In the genomic region with DNA sequence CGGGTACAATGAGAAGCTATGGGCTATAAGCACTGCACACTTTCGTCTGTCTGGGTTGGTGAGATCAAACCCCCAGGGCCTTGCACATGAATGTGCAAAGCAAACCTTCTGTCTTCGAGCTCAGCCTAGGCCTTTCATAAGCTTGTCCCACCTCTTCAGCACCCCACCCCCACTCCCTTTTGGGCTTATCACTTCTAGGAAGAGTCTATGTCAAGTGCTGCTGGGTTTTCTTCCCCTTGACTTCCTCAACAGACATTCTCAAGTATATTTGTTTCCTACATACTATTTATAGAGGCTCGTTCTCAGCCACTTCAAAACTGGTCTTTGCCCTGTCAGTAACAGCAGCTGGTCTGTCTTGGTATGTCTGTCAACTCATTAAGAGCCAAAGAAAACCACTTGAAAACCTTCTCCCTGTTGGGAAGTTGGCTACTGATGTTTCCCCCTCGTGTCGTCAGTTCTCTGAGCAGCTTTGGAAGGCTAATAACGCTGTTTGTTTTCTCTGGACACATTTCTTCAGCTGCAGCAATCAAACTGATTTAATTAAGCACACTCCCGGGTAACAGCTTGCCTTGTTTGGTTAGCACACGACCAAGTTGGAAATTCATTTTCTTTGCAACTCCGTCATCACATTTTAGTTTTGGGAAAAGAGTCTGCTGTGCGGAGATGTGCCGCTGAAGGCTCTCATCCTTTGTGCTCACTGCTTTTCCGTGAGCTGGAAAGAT, we compare ENCODE assay signal across 15 mouse cellular contexts. TPM values are rescaled to one million over a fixed set of nuclear protein-coding genes. Genes with fewer than 3 reads are reported as not detected.
DNase-seq lines count a peak whose midpoint lies in the region; ATAC-seq and TF ChIP-seq lines count a peak whose summit lies in the region.
"Had no signal": no experiment of that assay in that cellular context is flagged by ENCODE, and none has a peak within 500 bp of the region (broad histone marks: within the 10 kb centered on the region; RNA-seq: fewer than 3 reads in every experiment).

No protein-coding gene starts in this region.

- no peak for TF ChIP-seq EP300 in MEL (IDR thresholded peaks at IDR 0.05; ENCODE audit: low read depth in 1 of 2, low read length in 2 of 2)
- TF ChIP-seq EP300 in lung, postnatal 0 days (IDR thresholded peaks at IDR 0.05) = peak; percentile 13; the same call in 1 of the 2 replicates

- TF ChIP-seq POLR2A in MEL (IDR thresholded peaks at IDR 0.05; ENCODE audit: control insufficient read depth in 1 of 2, insufficient read depth in 1 of 2, low read depth in 1 of 2, low read length in 2 of 2, poor library complexity in 1 of 2) = no peak

- peak; percentile 27; the same call in 1 of the 2 replicates for ATAC-seq in frontal cortex, adult (ENCODE audit: low TSS enrichment)
- peak; percentile 80 for ATAC-seq in lung, postnatal 0 days
- no peak for ATAC-seq in hindbrain, embryonic 12.5 days (ENCODE audit: low FRiP score)
- ATAC-seq: intestine, postnatal 0 days; liver, postnatal 0 days had no signal

- no peaks in the 10 kb centered on the region for H3K79me2 ChIP-seq in MEL (ENCODE audit: control insufficient read depth, insufficient read depth, low read length, poor library complexity)

- H3K4me1 ChIP-seq in MEL (ENCODE audit: control insufficient read depth in 1 of 2, insufficient read depth in 2 of 2, low read length in 2 of 2) = peaks cover 0 to 9% of the 10 kb centered on the region in 2 experiments; a peak in 2 of 4 replicates
- no peaks in the 10 kb centered on the region for H3K4me1 ChIP-seq in lung, postnatal 0 days (ENCODE audit: insufficient read depth, low read depth, low read length)
- no peaks in the 10 kb centered on the region for H3K4me1 ChIP-seq in hindbrain, embryonic 12.5 days

- peaks cover 0 to 5% of the 10 kb centered on the region in 2 experiments; a peak in 2 of 4 replicates for H3K36me3 ChIP-seq in MEL (ENCODE audit: control insufficient read depth in 1 of 2, insufficient read depth in 2 of 2, low read length in 2 of 2)
- H3K36me3 ChIP-seq in lung, postnatal 0 days (ENCODE audit: insufficient read depth, low read length) = no peaks in the 10 kb centered on the region
- no peaks in the 10 kb centered on the region for H3K36me3 ChIP-seq in hindbrain, embryonic 12.5 days

- no peak for TF ChIP-seq RAD21 in MEL (IDR thresholded peaks at IDR 0.05; ENCODE audit: low read depth, low read length)

- no peak for DNase-seq in frontal cortex, postnatal 14 days (ENCODE audit: low spot score in 2 of 2)
- DNase-seq in layer of hippocampus, adult 8-10 months (ENCODE audit: low spot score in 2 of 2) = peak; percentile 11 to 18
- DNase-seq in layer of hippocampus, postnatal 25 days (ENCODE audit: extremely low spot score in 1 of 2, low spot score in 1 of 2) = no peak
- DNase-seq in MEL (ENCODE audit: low read depth, low spot score) = peak; percentile 76
- DNase-seq in lung, postnatal 0 days (ENCODE audit: low spot score) = peak; percentile 69
- DNase-seq in cerebellum, postnatal 25 days = no peak
- DNase-seq: cerebellum, postnatal 36 days; gastrocnemius, adult 2 months; liver, postnatal 0 days had no signal

- H3K9ac ChIP-seq in MEL (ENCODE audit: control insufficient read depth, low read depth, low read length, poor library complexity, severe bottlenecking) = 0 out of 2 replicates have a peak overlapping the region, but pooled peaks have one; percentile 15
- no peak overlapping the region for H3K9ac ChIP-seq in lung, postnatal 0 days (replicated peaks; ENCODE audit: low read depth)
- no peak overlapping the region for H3K9ac ChIP-seq in hindbrain, embryonic 12.5 days
- H3K9ac ChIP-seq: liver, postnatal 0 days had no signal

- no peaks in the 10 kb centered on the region for H3K9me3 ChIP-seq in MEL (replicated peaks; ENCODE audit: insufficient read depth, low read length)
- no peaks in the 10 kb centered on the region for H3K9me3 ChIP-seq in lung, postnatal 0 days (ENCODE audit: low read length)
- no peaks in the 10 kb centered on the region for H3K9me3 ChIP-seq in hindbrain, embryonic 12.5 days (replicated peaks)

- H3K27me3 ChIP-seq in MEL (ENCODE audit: control insufficient read depth in 1 of 2, insufficient read depth in 2 of 2, low read length in 2 of 2) = peaks cover under 1 to 3% of the 10 kb centered on the region in 2 experiments; a peak in 2 of 4 replicates
- no peaks in the 10 kb centered on the region for H3K27me3 ChIP-seq in lung, postnatal 0 days (replicated peaks; ENCODE audit: insufficient read depth, low read length)
- H3K27me3 ChIP-seq in hindbrain, embryonic 12.5 days = no peaks in the 10 kb centered on the region

- no peak for TF ChIP-seq CTCF in MEL (IDR thresholded peaks at IDR 0.05 in 2 of 3, conservative IDR thresholded peaks at IDR 0.05 in 1 of 3; ENCODE audit: control insufficient read depth in 1 of 3, insufficient read depth in 1 of 3, low read depth in 2 of 3, low read length in 3 of 3, poor library complexity in 1 of 3, severe bottlenecking in 1 of 3)
- no peak for TF ChIP-seq CTCF in lung, postnatal 0 days (IDR thresholded peaks at IDR 0.05)

- no peak overlapping the region for H3K27ac ChIP-seq in MEL (ENCODE audit: control insufficient read depth, low read depth, low read length)
- H3K27ac ChIP-seq in lung, postnatal 0 days (ENCODE audit: low read length) = no peak overlapping the region
- H3K27ac ChIP-seq in hindbrain, embryonic 12.5 days = no peak overlapping the region
- H3K27ac ChIP-seq: gastrocnemius, adult 2 months had no signal

- 31% methylated on average over 13 of the region's 13 CpGs for WGBS in lung, postnatal 0 days
- WGBS in hindbrain, embryonic 12.5 days = 73% methylated on average over 13 of the region's 13 CpGs

- no peak overlapping the region for H3K4me2 ChIP-seq in lung, postnatal 0 days (replicated peaks; ENCODE audit: low read depth, low read length)
- H3K4me2 ChIP-seq in hindbrain, embryonic 12.5 days (replicated peaks) = no peak overlapping the region

- H3K4me3 ChIP-seq in MEL (ENCODE audit: control insufficient read depth in 1 of 2, insufficient read depth in 1 of 2, low read depth in 2 of 2, low read length in 2 of 2) = no peak overlapping the region
- H3K4me3 ChIP-seq in lung, postnatal 0 days (ENCODE audit: low read depth, low read length) = no peak overlapping the region
- H3K4me3 ChIP-seq in hindbrain, embryonic 12.5 days = no peak overlapping the region
- H3K4me3 ChIP-seq: gastrocnemius, adult 2 months had no signal

TF ChIP-seq in MEL, 35 proteins besides CTCF, POLR2A, EP300 and RAD21:
- TF ChIP-seq CHD1 (IDR thresholded peaks at IDR 0.05; ENCODE audit: low read depth, low read length) (no peak), GATA1 (IDR thresholded peaks at IDR 0.05; ENCODE audit: low read depth, low read length) (peak; percentile 54), ZC3H11A (IDR thresholded peaks at IDR 0.05; ENCODE audit: low read depth, low read length) (no peak)
TF ChIP-seq in MEL: peak in this region for 1.

RNA-seq across cellular contexts. Expression of a gene that starts 1.5 kb away (rescaled TPM):
- total RNA-seq in layer of hippocampus, adult 8-10 months (2022) = not detected
- not detected for total RNA-seq in layer of hippocampus, postnatal 25 days (2021)
- total RNA-seq in MEL (2012; rRNA removed) = 0.81 and 1.0 TPM in 2 replicates
- polyA plus RNA-seq in MEL (2012; ENCODE audit: insufficient read depth in 1 of 2, insufficient read length in 2 of 2, low read depth in 1 of 2, low replicate concordance in 2 of 2, missing spikeins in 1 of 2) = 1 to 10 TPM in 1 of 2 experiments, not detected in 1; 1.5 TPM
- not detected in 2 replicates for polyA plus RNA-seq in lung, postnatal 0 days (2015; fragmentation: Nextera tagmentation; extraction: Ambion mirVana)
- polyA plus RNA-seq in hindbrain, embryonic 12.5 days (2016; fragmentation: Nextera tagmentation; extraction: Ambion mirVana) = not detected in 2 replicates
- total RNA-seq: gastrocnemius, adult 2 months; monocyte, adult 5-6 weeks had no signal
- polyA plus RNA-seq: heart, postnatal 0 days; intestine, postnatal 0 days; liver, postnatal 0 days had no signal

RNA-seq across cellular contexts. Expression of a gene that starts 13.1 kb away (rescaled TPM):
- not detected for total RNA-seq in layer of hippocampus, adult 8-10 months (2022)
- total RNA-seq in layer of hippocampus, postnatal 25 days (2021) = not detected
- 0.39 TPM in 1 of 2 replicates, not detected in the other for total RNA-seq in MEL (2012; rRNA removed)
- polyA plus RNA-seq in MEL (2012; ENCODE audit: insufficient read depth in 1 of 2, insufficient read length in 2 of 2, low read depth in 1 of 2, low replicate concordance in 2 of 2, missing spikeins in 1 of 2) = under 1 TPM in 1 of 2 experiments, not detected in 1; 0.52 TPM
- polyA plus RNA-seq in lung, postnatal 0 days (2015; fragmentation: Nextera tagmentation; extraction: Ambion mirVana) = not detected in 2 replicates
- not detected in 2 replicates for polyA plus RNA-seq in hindbrain, embryonic 12.5 days (2016; fragmentation: Nextera tagmentation; extraction: Ambion mirVana)
- total RNA-seq: gastrocnemius, adult 2 months; left cerebral cortex, postnatal 10 days; monocyte, adult 5-6 weeks had no signal
- polyA plus RNA-seq: heart, postnatal 0 days; intestine, postnatal 0 days; liver, postnatal 0 days had no signal

RNA-seq across cellular contexts. Expression of a gene that starts 36.1 kb away (rescaled TPM):
- 10 to 100 TPM in 1 of 4 experiments, 1 to 10 TPM in 3; 6.0 to 10.9 (median 7.4) TPM for total RNA-seq in layer of hippocampus, adult 8-10 months (2022)
- total RNA-seq in layer of hippocampus, postnatal 25 days (2021) = 1 to 10 TPM; 3.2 to 4.7 TPM
- total RNA-seq in MEL (2012; rRNA removed) = 1.4 and 2.2 TPM in 2 replicates
- polyA plus RNA-seq in MEL (2012; ENCODE audit: insufficient read depth in 1 of 2, insufficient read length in 2 of 2, low read depth in 1 of 2, low replicate concordance in 2 of 2, missing spikeins in 1 of 2) = 1 to 10 TPM in 1 of 2 experiments, not detected in 1; 5.0 TPM
- polyA plus RNA-seq in lung, postnatal 0 days (2015; fragmentation: Nextera tagmentation; extraction: Ambion mirVana) = 21.5 and 24.0 TPM in 2 replicates
- polyA plus RNA-seq in hindbrain, embryonic 12.5 days (2016; fragmentation: Nextera tagmentation; extraction: Ambion mirVana) = 1.6 and 2.1 TPM in 2 replicates

RNA-seq across cellular contexts. Expression of a gene that starts 37.1 kb away (rescaled TPM):
- total RNA-seq in layer of hippocampus, adult 8-10 months (2022) = 10 to 100 TPM; 32.7 to 42.1 (median 33.2) TPM
- total RNA-seq in layer of hippocampus, postnatal 25 days (2021) = 10 to 100 TPM; 30.9 to 34.9 TPM
- 226 and 315 TPM in 2 replicates for total RNA-seq in MEL (2012; rRNA removed)
- polyA plus RNA-seq in MEL (2012; ENCODE audit: insufficient read depth in 1 of 2, insufficient read length in 2 of 2, low read depth in 1 of 2, low replicate concordance in 2 of 2, missing spikeins in 1 of 2) = 100 to 1,000 TPM in 1 of 2 experiments, not detected in 1; 395 TPM
- polyA plus RNA-seq in lung, postnatal 0 days (2015; fragmentation: Nextera tagmentation; extraction: Ambion mirVana) = 19.4 and 21.7 TPM in 2 replicates
- polyA plus RNA-seq in hindbrain, embryonic 12.5 days (2016; fragmentation: Nextera tagmentation; extraction: Ambion mirVana) = 42.7 and 52.2 TPM in 2 replicates

RNA-seq across cellular contexts. Expression of a gene that starts 47.2 kb away (rescaled TPM):
- total RNA-seq in layer of hippocampus, adult 8-10 months (2022) = 10 to 100 TPM in 3 of 4 experiments, 1 to 10 TPM in 1; 9.4 to 12.4 (median 10.6) TPM
- 10 to 100 TPM; 14.0 to 14.7 TPM for total RNA-seq in layer of hippocampus, postnatal 25 days (2021)
- not detected in 2 replicates for total RNA-seq in MEL (2012; rRNA removed)
- polyA plus RNA-seq in MEL (2012; ENCODE audit: insufficient read depth in 1 of 2, insufficient read length in 2 of 2, low read depth in 1 of 2, low replicate concordance in 2 of 2, missing spikeins in 1 of 2) = under 1 TPM in 1 of 2 experiments, not detected in 1; 0.10 TPM
- 0.13 and 0.20 TPM in 2 replicates for polyA plus RNA-seq in lung, postnatal 0 days (2015; fragmentation: Nextera tagmentation; extraction: Ambion mirVana)
- polyA plus RNA-seq in hindbrain, embryonic 12.5 days (2016; fragmentation: Nextera tagmentation; extraction: Ambion mirVana) = 0.41 and 0.68 TPM in 2 replicates
- polyA plus RNA-seq: liver, postnatal 0 days had no signal

Comparison
In these comparisons a context has a peak if more than half of its experiments do, and no peak if none do; other contexts are left out.
1. DNase-seq: peak in layer of hippocampus, adult 8-10 months (2 of 2), MEL (single experiment) and lung, postnatal 0 days (single experiment); none in frontal cortex, postnatal 14 days (0 of 2), layer of hippocampus, postnatal 25 days (0 of 2) and cerebellum, postnatal 25 days (0 of 2).